Comparison of ENCODE assay signal across 18 mouse cellular contexts in the genomic region with DNA sequence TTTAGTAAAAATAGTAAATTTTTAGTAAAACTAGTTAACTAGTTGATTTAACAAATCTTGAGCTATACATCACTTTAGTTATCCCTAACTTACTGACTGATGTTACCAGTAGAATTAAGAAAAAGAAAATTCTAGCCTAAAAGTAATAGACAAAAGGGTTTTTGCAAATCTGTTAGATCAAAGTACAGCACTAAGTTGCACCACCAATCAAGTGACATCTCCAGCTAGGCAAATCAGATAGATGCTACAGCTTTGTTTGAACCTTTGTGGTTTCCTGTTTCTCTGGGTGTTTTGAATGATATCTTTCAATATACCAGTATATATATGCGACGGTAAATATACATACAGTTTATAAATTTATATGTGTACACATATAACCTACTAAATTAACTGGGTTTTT.
A peak's percentile ranks its signal among the peaks of the same experiment; 100 is the strongest.
DNase-seq lines count a peak whose midpoint lies in the region; ATAC-seq lines count a peak whose summit lies in the region.
"Had no signal": no experiment of that assay in that cellular context is flagged by ENCODE, and none has a peak within 500 bp of the region (broad histone marks: within the 10 kb centered on the region; RNA-seq: fewer than 3 reads in every experiment).

No protein-coding gene starts in this region.

- ATAC-seq in inflammation-experienced regulatory T-cells, adult 6 months, result peak; percentile 89
- ATAC-seq in granulocyte monocyte progenitor cell, adult 5-6 weeks (replicated peaks; ENCODE audit: poor library complexity, severe bottlenecking), result no peak
- no peak for ATAC-seq in erythroid progenitor cell, adult 5-6 weeks (replicated peaks; ENCODE audit: low FRiP score, poor library complexity, severe bottlenecking)
- ATAC-seq: forebrain, embryonic 15.5 days had no signal

- peak; percentile 41 for DNase-seq in thymus, postnatal 0 days (ENCODE audit: low spot score)
- no peak for DNase-seq in thymus, adult 18-20 months
- peak; percentile 68 for DNase-seq in CD4-positive, CD25-positive, alpha-beta regulatory T cell, adult 2 months (ENCODE audit: low read depth, low spot score)
- peak; percentile 59 for DNase-seq in T-cell, adult 2 months (ENCODE audit: low spot score)
- DNase-seq in kidney, adult 8-10 months, result no peak
- DNase-seq: adrenal gland, postnatal 10 days; adrenal gland, postnatal 36 days; cerebellum, adult 2 months; cerebellum, adult 9-11 months; cerebellum, postnatal 25 days; gastrocnemius, postnatal 25 days; heart, adult 2 months; heart, postnatal 14 days; heart, postnatal 4 days had no signal

Comparison
In these comparisons a context has a peak if more than half of its experiments do, and no peak if none do; other contexts are left out.
1. DNase-seq: peak in thymus, postnatal 0 days (single experiment), CD4-positive, CD25-positive, alpha-beta regulatory T cell, adult 2 months (single experiment) and T-cell, adult 2 months (single experiment); none in thymus, adult 18-20 months (0 of 2) and kidney, adult 8-10 months (0 of 2).